Mouse (Mus musculus): ENCODE results near the gene Olfr709-ps1. TPM values are rescaled to one million over a fixed set of nuclear protein-coding genes. Genes with fewer than 3 reads are reported as not detected.

Gene Olfr709-ps1
- polyA plus RNA-seq, 1 experiment: not detected

DNA sequence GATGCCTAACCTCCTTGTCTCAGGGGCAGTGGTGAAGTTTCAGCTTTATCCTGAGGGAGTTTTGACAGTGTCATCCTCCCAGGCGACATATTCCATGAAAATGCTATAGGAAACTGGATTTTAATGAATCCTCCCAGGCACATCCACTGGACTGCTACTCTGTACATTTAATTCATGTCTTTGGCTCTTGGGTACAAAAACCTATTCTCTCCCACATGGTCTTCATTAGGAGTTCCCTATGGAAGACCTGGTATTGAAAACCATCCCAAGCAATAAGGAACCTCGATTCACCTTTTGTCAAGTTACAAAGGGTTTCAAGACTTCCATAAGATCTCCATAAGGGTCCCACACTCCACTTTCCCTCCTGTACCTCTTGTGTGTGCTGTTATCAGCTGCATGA lies 44.0 kb downstream of the Olfr709-ps1 start, which contains the start of gene Olfr706:
TSS of gene Olfr706 (minus strand) at position 101 of the 400 bp plus-strand sequence.
- H3K36me3 ChIP-seq (ENCODE audit: control insufficient read depth, insufficient read depth, low read length): no peaks in the 10 kb centered on the region
- TF ChIP-seq CTCF (IDR thresholded peaks at IDR 0.05; ENCODE audit: control insufficient read depth, insufficient read depth, insufficient replicate concordance, low read depth, low read length) (no peak), POLR2A (IDR thresholded peaks at IDR 0.05; ENCODE audit: control insufficient read depth, low read depth, low read length) (no peak)

DNA sequence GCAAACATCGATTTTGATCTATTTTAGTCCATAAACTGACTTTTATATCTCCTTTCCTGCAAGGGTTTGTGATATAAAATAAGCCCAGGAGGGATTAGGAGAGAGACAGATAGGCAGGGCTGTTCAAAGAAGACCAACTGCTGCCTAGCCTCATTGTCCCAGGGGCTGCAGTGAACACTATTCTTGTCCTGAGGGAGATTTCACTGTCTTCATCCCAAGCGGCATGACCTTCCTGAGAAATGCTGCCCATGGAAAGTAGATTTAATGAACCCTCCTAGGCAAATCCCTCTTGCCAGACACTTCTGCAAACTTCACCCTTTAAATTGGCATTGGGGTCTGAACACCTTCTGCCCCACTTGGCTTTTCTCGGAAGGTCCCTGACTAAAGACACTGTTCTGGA lies 55.2 kb downstream of the Olfr709-ps1 start, which contains the start of gene Olfr705:
TSS of gene Olfr705 (minus strand) at position 101 of the 400 bp plus-strand sequence.
- no peak for TF ChIP-seq POLR2A (IDR thresholded peaks at IDR 0.05; ENCODE audit: control insufficient read depth, low read depth, low read length)
- no peak for TF ChIP-seq CTCF (IDR thresholded peaks at IDR 0.05; ENCODE audit: control insufficient read depth, insufficient read depth, insufficient replicate concordance, low read depth, low read length)
- H3K4me1 ChIP-seq (ENCODE audit: control insufficient read depth, insufficient read depth, low read length): no peaks in the 10 kb centered on the region
- no peaks in the 10 kb centered on the region for H3K27me3 ChIP-seq (ENCODE audit: control insufficient read depth, insufficient read depth, low read length)
- H3K4me3 ChIP-seq (ENCODE audit: control insufficient read depth, low read depth, low read length): no peak within 1 kb of the TSS
- H3K36me3 ChIP-seq (ENCODE audit: control insufficient read depth, insufficient read depth, low read length): no peaks in the 10 kb centered on the region
- no peak within 1 kb of the TSS for H3K27ac ChIP-seq (ENCODE audit: control insufficient read depth, insufficient read depth, low read depth, low read length)

More for the DNA sequence above, 44.0 kb downstream of the Olfr709-ps1 start, which contains the start of gene Olfr706:
- no peaks in the 10 kb centered on the region for H3K4me1 ChIP-seq (ENCODE audit: control insufficient read depth, insufficient read depth, low read length)
- H3K27ac ChIP-seq (ENCODE audit: control insufficient read depth, insufficient read depth, low read depth, low read length): no peak within 1 kb of the TSS
- H3K27me3 ChIP-seq (ENCODE audit: control insufficient read depth, insufficient read depth, low read length): no peaks in the 10 kb centered on the region
- H3K4me3 ChIP-seq (ENCODE audit: control insufficient read depth, low read depth, low read length): no peak within 1 kb of the TSS

Other genes starting within 250 kb of the Olfr709-ps1 start
- not detected in 2 replicates for gene Olfr694, start 240.4 kb downstream of the Olfr709-ps1 start, polyA plus RNA-seq (2012; rRNA removed)
- not detected in 2 replicates for gene Olfr695, start 215.8 kb downstream of the Olfr709-ps1 start, polyA plus RNA-seq (2012; rRNA removed)
- gene Olfr697, start 189.8 kb downstream of the Olfr709-ps1 start, polyA plus RNA-seq (2012; rRNA removed): 2.0 and 2.3 TPM in 2 replicates
- gene Olfr698, start 176.8 kb downstream of the Olfr709-ps1 start, polyA plus RNA-seq (2012; rRNA removed): 0.11 TPM in 1 of 2 replicates, not detected in the other
- 0.04 TPM in 1 of 2 replicates, not detected in the other for gene Olfr699, start 139.0 kb downstream of the Olfr709-ps1 start, polyA plus RNA-seq (2012; rRNA removed)
- 0.44 and 0.57 TPM in 2 replicates for gene Olfr700, start 123.4 kb downstream of the Olfr709-ps1 start, polyA plus RNA-seq (2012; rRNA removed)
- gene Olfr701, start 118.1 kb downstream of the Olfr709-ps1 start, polyA plus RNA-seq (2012; rRNA removed): 20.7 and 29.8 TPM in 2 replicates
- gene Olfr702, start 98.3 kb downstream of the Olfr709-ps1 start, polyA plus RNA-seq (2012; rRNA removed): not detected in 2 replicates
- gene Olfr703, start 88.9 kb downstream of the Olfr709-ps1 start, polyA plus RNA-seq (2012; rRNA removed): 0.20 and 0.58 TPM in 2 replicates
- not detected in 2 replicates for gene Olfr704, start 69.0 kb downstream of the Olfr709-ps1 start, polyA plus RNA-seq (2012; rRNA removed)
- gene Olfr705, start 55.3 kb downstream of the Olfr709-ps1 start, polyA plus RNA-seq (2012; rRNA removed): not detected in 2 replicates
- gene Olfr706, start 44.1 kb downstream of the Olfr709-ps1 start, polyA plus RNA-seq (2012; rRNA removed): not detected in 2 replicates
- gene Olfr707, start 31.0 kb downstream of the Olfr709-ps1 start, polyA plus RNA-seq (2012; rRNA removed): not detected in 2 replicates
- not detected in 2 replicates for gene Olfr1532-ps1, start 24.2 kb downstream of the Olfr709-ps1 start, polyA plus RNA-seq (2012; rRNA removed)
- gene Olfr710, start 16.1 kb upstream of the Olfr709-ps1 start, polyA plus RNA-seq (2012; rRNA removed): not detected in 2 replicates
- gene Olfr6, start 31.7 kb upstream of the Olfr709-ps1 start, polyA plus RNA-seq (2012; rRNA removed): not detected in 2 replicates
- gene Olfr711, start 43.2 kb upstream of the Olfr709-ps1 start, polyA plus RNA-seq (2012; rRNA removed): not detected in 2 replicates
- 0.09 TPM in 1 of 2 replicates, not detected in the other for gene Olfr2, start 73.9 kb upstream of the Olfr709-ps1 start, polyA plus RNA-seq (2012; rRNA removed)
- not detected in 2 replicates for gene Olfr713, start 99.0 kb upstream of the Olfr709-ps1 start, polyA plus RNA-seq (2012; rRNA removed)
- not detected in 2 replicates for gene Olfr714, start 138.8 kb upstream of the Olfr709-ps1 start, polyA plus RNA-seq (2012; rRNA removed)
- gene Olfr17, start 161.0 kb upstream of the Olfr709-ps1 start, polyA plus RNA-seq (2012; rRNA removed): not detected in 2 replicates
- not detected in 2 replicates for gene Olfr715b, start 178.2 kb upstream of the Olfr709-ps1 start, polyA plus RNA-seq (2012; rRNA removed)
- not detected in 2 replicates for gene Olfr715, start 198.9 kb upstream of the Olfr709-ps1 start, polyA plus RNA-seq (2012; rRNA removed)
- gene Olfr716, start 206.1 kb upstream of the Olfr709-ps1 start, polyA plus RNA-seq (2012; rRNA removed): not detected in 2 replicates
- gene Nlrp14, start 234.8 kb upstream of the Olfr709-ps1 start, polyA plus RNA-seq (2012; rRNA removed): 91.1 and 114 TPM in 2 replicates

Data from testis, adult 2 months (tissue).